Mouse (Mus musculus) neutrophil, adult 5-6 weeks (primary cell): ENCODE results near the gene Arl13a. TPM values are rescaled to one million over a fixed set of nuclear protein-coding genes. Genes with fewer than 3 reads are reported as not detected.
"Not testable (repeated sequence)": the region's sequence is repeated elsewhere in the genome, so short reads cannot be mapped to it uniquely, and the experiment has no call there.

ENCODE experiments used
- ATAC-seq: fragments of 151-379, 151-347 bp; 2 replicates; pipeline ENCODE4 v1.8.0; 2017; ENCODE audit warnings: mild to moderate bottlenecking, moderate TSS enrichment; ENCODE audit not compliant: insufficient number of reproducible peaks, poor library complexity, low FRiP score, severe bottlenecking; ENCODE audit errors: extremely low read depth
- total RNA-seq: library from RNA; stranded (forward); fragments of 200-1000 nt; gene quantifications from 2 replicates; pipeline ENCODE4 v1.2.3, GENCODE M21; 2017

Arl13a gene
- not detected in 2 replicates for total RNA-seq

GRCm38 (mm10) chrX:134187201-134187600 is at the start of gene Arl13a:
Gene Arl13a, plus strand, starts transcription at chrX:134187501.
- not testable (repeated sequence) for ATAC-seq

- ATAC-seq = no peak
Measured at GRCm38 (mm10) chrX:134140024-134140423, 47.3 kb upstream of the Arl13a start.

GRCm38 (mm10) chrX:134141551-134141950 is 45.8 kb upstream of the Arl13a start:
- no peak for ATAC-seq

- no peak for ATAC-seq
Measured at GRCm38 (mm10) chrX:134141986-134142385, 45.3 kb upstream of the Arl13a start.

GRCm38 (mm10) chrX:134158151-134158550 is 29.1 kb upstream of the Arl13a start:
- no peak for ATAC-seq

- ATAC-seq = no peak
Measured at GRCm38 (mm10) chrX:134160442-134160841, 26.9 kb upstream of the Arl13a start.

GRCm38 (mm10) chrX:134162043-134162720 is 25.1 kb upstream of the Arl13a start, which contains the start of gene Xkrx:
Gene Xkrx, minus strand, starts transcription at chrX:134162076.
- peak; percentile 55; the same call in 1 of the 2 replicates for ATAC-seq

- no peak for ATAC-seq
Measured at GRCm38 (mm10) chrX:134162826-134163225, 24.5 kb upstream of the Arl13a start.

- peak; percentile 67; the same call in 1 of the 2 replicates for ATAC-seq
Measured at GRCm38 (mm10) chrX:134163484-134163883, 23.8 kb upstream of the Arl13a start.

- ATAC-seq = no peak
Measured at GRCm38 (mm10) chrX:134170584-134170983, 16.7 kb upstream of the Arl13a start.

- ATAC-seq = no peak
Measured at GRCm38 (mm10) chrX:134174699-134175098, 12.6 kb upstream of the Arl13a start.

- no peak for ATAC-seq
Measured at GRCm38 (mm10) chrX:134208491-134208890, 21.2 kb downstream of the Arl13a start.

GRCm38 (mm10) chrX:134211151-134211642 is 23.9 kb downstream of the Arl13a start:
- no peak for ATAC-seq

- ATAC-seq = no peak
Measured at GRCm38 (mm10) chrX:134218161-134218560, 30.9 kb downstream of the Arl13a start.

- ATAC-seq = no peak
Measured at GRCm38 (mm10) chrX:134220618-134221017, 33.3 kb downstream of the Arl13a start.

- no peak for ATAC-seq
Measured at GRCm38 (mm10) chrX:134221856-134222255, 34.6 kb downstream of the Arl13a start, which contains the start of gene Nox1. Gene Nox1, minus strand, starts transcription at chrX:134221956.

- ATAC-seq = no peak
Measured at GRCm38 (mm10) chrX:134233048-134233447, 45.7 kb downstream of the Arl13a start.

GRCm38 (mm10) chrX:134238266-134238665 is 51.0 kb downstream of the Arl13a start:
- ATAC-seq = no peak

GRCm38 (mm10) chrX:134245946-134246345 is 58.6 kb downstream of the Arl13a start:
- ATAC-seq = no peak

- ATAC-seq = no peak
Measured at GRCm38 (mm10) chrX:134248202-134248601, 60.9 kb downstream of the Arl13a start.
